Mouse (Mus musculus) neural tube, embryonic 13.5 days (tissue): ENCODE measurements around the gene Nek5. TPM values are rescaled to one million over a fixed set of nuclear protein-coding genes. Genes with fewer than 3 reads are reported as not detected.

Experiments used
- ATAC-seq: fragments of 200-750 bp; cut with Nextera tagmentation; 2 replicates; pipeline ENCODE4 v1.8.0; 2017; ENCODE audit warnings: low read depth, mild to moderate bottlenecking, moderate TSS enrichment, moderate library complexity
- H3K27ac ChIP-seq: fragments of 300-500 bp; sonication (generic); replicated peaks from 2 replicates; pipeline ENCODE4 v1.5.1; 2015; ENCODE audit warnings: moderate library complexity, mild to moderate bottlenecking, inconsistent platforms
- H3K27me3 ChIP-seq: fragments of 300-500 bp; sonication (generic); 2 replicates; pipeline ENCODE4 v1.6.1; 2015; ENCODE audit warnings: mild to moderate bottlenecking, inconsistent platforms
- H3K36me3 ChIP-seq: fragments of 300-500 bp; sonication (generic); 2 replicates; pipeline ENCODE4 v1.6.1; 2015; ENCODE audit warnings: mild to moderate bottlenecking, inconsistent platforms
- H3K4me1 ChIP-seq: fragments of 300-500 bp; sonication (generic); replicated peaks from 2 replicates; pipeline ENCODE4 v1.6.1; 2015; ENCODE audit warnings: inconsistent platforms
- H3K4me2 ChIP-seq: fragments of 300-500 bp; sonication (generic); 2 replicates; pipeline ENCODE4 v1.6.1; 2015; ENCODE audit warnings: inconsistent platforms, mild to moderate bottlenecking, moderate library complexity
- H3K4me3 ChIP-seq: fragments of 300-500 bp; sonication (generic); 2 replicates; pipeline ENCODE4 v1.5.1; 2015; ENCODE audit warnings: mild to moderate bottlenecking, inconsistent platforms
- H3K9ac ChIP-seq: fragments of 300-500 bp; sonication (generic); 2 replicates; pipeline ENCODE4 v1.6.1; 2015; ENCODE audit warnings: moderate library complexity, mild to moderate bottlenecking, inconsistent platforms
- H3K9me3 ChIP-seq: fragments of 300-500 bp; sonication (generic); 2 replicates; pipeline ENCODE4 v1.6.1; 2016; ENCODE audit warnings: inconsistent platforms
- WGBS: fragments of 180-500 bp; shearing (Covaris S2); methylation state at CpG from one replicate; pipeline ENCODE4 v1.1.7; 2015; 5-methylcytosine and 5-hydroxymethylcytosine counted together
- polyA plus RNA-seq: library from polyadenylated mRNA; unstranded; fragments of >200 nt; fragmentation: Nextera tagmentation; extraction: Ambion mirVana; gene quantifications from 2 replicates; pipeline ENCODE4 v1.2.1, GENCODE M21; 2015

Nek5 gene
- polyA plus RNA-seq = 0.17 and 0.32 TPM in 2 replicates

GRCm38 (mm10) chr8:22124220-22125152, at the start of gene Nek5:
Gene Nek5, minus strand, starts transcription at chr8:22125053.
- peaks cover 29% of the 10 kb centered on the region for H3K36me3 ChIP-seq
- peaks cover 10% of the 10 kb centered on the region for H3K4me1 ChIP-seq
- no peak within 1 kb of the TSS for H3K27ac ChIP-seq
- no peaks in the 10 kb centered on the region for H3K27me3 ChIP-seq
- H3K9ac ChIP-seq = peak within 1 kb of the TSS; percentile 47
- ATAC-seq = peak; percentile 66
- 2% methylated on average over 29 of the region's 29 CpGs for WGBS
- peak within 1 kb of the TSS; percentile 38 for H3K4me3 ChIP-seq
- peak within 1 kb of the TSS; percentile 68 for H3K4me2 ChIP-seq
- H3K9me3 ChIP-seq = no peaks in the 10 kb centered on the region

GRCm38 (mm10) chr8:22169167-22169566, 44.3 kb upstream of the Nek5 start:
- H3K4me2 ChIP-seq = no peak overlapping the region
- H3K27ac ChIP-seq = no peak overlapping the region
- peaks cover 3% of the 10 kb centered on the region; the same call in 1 of the 2 replicates for H3K36me3 ChIP-seq
- ATAC-seq = no peak
- WGBS = 90% methylated on average over 5 of the region's 5 CpGs
- no peaks in the 10 kb centered on the region for H3K9me3 ChIP-seq
- H3K27me3 ChIP-seq = no peaks in the 10 kb centered on the region
- H3K9ac ChIP-seq = no peak overlapping the region
- no peak overlapping the region for H3K4me3 ChIP-seq
- peaks cover 13% of the 10 kb centered on the region for H3K4me1 ChIP-seq

GRCm38 (mm10) chr8:22166080-22166603, 41.3 kb upstream of the Nek5 start, which contains the start of gene Nek3:
Gene Nek3, minus strand, starts transcription at chr8:22166435.
- H3K9ac ChIP-seq = peak within 1 kb of the TSS; percentile 76
- peak within 1 kb of the TSS; percentile 60 for H3K4me3 ChIP-seq
- H3K9me3 ChIP-seq = no peaks in the 10 kb centered on the region
- no peaks in the 10 kb centered on the region for H3K27me3 ChIP-seq
- peak within 1 kb of the TSS; percentile 86 for H3K27ac ChIP-seq
- peak; percentile 98 for ATAC-seq
- WGBS = 0% methylated on average over 30 of the region's 43 CpGs
- peaks cover 3% of the 10 kb centered on the region; the same call in 1 of the 2 replicates for H3K36me3 ChIP-seq
- H3K4me1 ChIP-seq = peaks cover 13% of the 10 kb centered on the region
- peak within 1 kb of the TSS; percentile 60 for H3K4me2 ChIP-seq

- Histone ChIP-seq H3K4me2 (peak overlapping the region; percentile 60), H3K36me3 (peaks cover 3% of the 10 kb centered on the region; the same call in 1 of the 2 replicates), H3K9me3 (no peaks in the 10 kb centered on the region), H3K4me3 (peak overlapping the region; percentile 60), H3K27ac (peak overlapping the region; percentile 86), H3K9ac (peak overlapping the region; percentile 76), H3K4me1 (peaks cover 13% of the 10 kb centered on the region), H3K27me3 (no peaks in the 10 kb centered on the region)
- ATAC-seq = peak; percentile 57
- 50% methylated on average over 10 of the region's 10 CpGs for WGBS
Observed at GRCm38 (mm10) chr8:22165251-22166079, 40.6 kb upstream of the Nek5 start.

- Histone ChIP-seq H3K27ac (no peak overlapping the region), H3K9ac (no peak overlapping the region), H3K9me3 (no peaks in the 10 kb centered on the region), H3K27me3 (no peaks in the 10 kb centered on the region), H3K36me3 (peaks cover 12% of the 10 kb centered on the region), H3K4me1 (peaks cover 13% of the 10 kb centered on the region), H3K4me2 (no peak overlapping the region), H3K4me3 (no peak overlapping the region)
- 87% methylated on average over 10 of the region's 10 CpGs for WGBS
- ATAC-seq = no peak
Observed at GRCm38 (mm10) chr8:22164431-22164830, 39.6 kb upstream of the Nek5 start.

- Histone ChIP-seq H3K9ac (no peak overlapping the region), H3K36me3 (peaks cover 11% of the 10 kb centered on the region), H3K4me3 (no peak overlapping the region), H3K4me2 (no peak overlapping the region), H3K27ac (no peak overlapping the region), H3K4me1 (peaks cover 13% of the 10 kb centered on the region), H3K9me3 (no peaks in the 10 kb centered on the region), H3K27me3 (no peaks in the 10 kb centered on the region)
- WGBS = 88% methylated on average over 8 of the region's 8 CpGs
- ATAC-seq = no peak
Observed at GRCm38 (mm10) chr8:22162206-22162605, 37.4 kb upstream of the Nek5 start.

GRCm38 (mm10) chr8:22150345-22150663, 25.5 kb upstream of the Nek5 start:
- Histone ChIP-seq H3K27me3 (no peaks in the 10 kb centered on the region), H3K27ac (no peak overlapping the region), H3K9ac (no peak overlapping the region), H3K4me3 (no peak overlapping the region), H3K9me3 (no peaks in the 10 kb centered on the region), H3K4me2 (no peak overlapping the region), H3K4me1 (no peaks in the 10 kb centered on the region), H3K36me3 (peaks cover 15% of the 10 kb centered on the region)
- WGBS = 67% methylated on average over 3 of the region's 3 CpGs
- ATAC-seq = no peak

- H3K9ac ChIP-seq = no peak overlapping the region
- 93% methylated on average over 11 of the region's 11 CpGs for WGBS
- ATAC-seq = no peak
- H3K4me1 ChIP-seq = no peaks in the 10 kb centered on the region
- H3K4me2 ChIP-seq = no peak overlapping the region
- no peak overlapping the region for H3K27ac ChIP-seq
- H3K36me3 ChIP-seq = peaks cover 11% of the 10 kb centered on the region
- H3K27me3 ChIP-seq = no peaks in the 10 kb centered on the region
- no peak overlapping the region for H3K4me3 ChIP-seq
- no peaks in the 10 kb centered on the region for H3K9me3 ChIP-seq
Observed at GRCm38 (mm10) chr8:22149643-22150344, 24.9 kb upstream of the Nek5 start.

- H3K9me3 ChIP-seq = no peaks in the 10 kb centered on the region
- 95% methylated on average over 7 of the region's 7 CpGs for WGBS
- ATAC-seq = no peak
- no peak overlapping the region for H3K4me3 ChIP-seq
- no peak overlapping the region for H3K9ac ChIP-seq
- no peaks in the 10 kb centered on the region for H3K4me1 ChIP-seq
- H3K36me3 ChIP-seq = peaks cover 16% of the 10 kb centered on the region
- no peaks in the 10 kb centered on the region for H3K27me3 ChIP-seq
- H3K27ac ChIP-seq = no peak overlapping the region
- no peak overlapping the region for H3K4me2 ChIP-seq
Observed at GRCm38 (mm10) chr8:22148367-22148740, 23.5 kb upstream of the Nek5 start.

GRCm38 (mm10) chr8:22147706-22148366, 23.0 kb upstream of the Nek5 start:
- ATAC-seq = no peak
- Histone ChIP-seq H3K27ac (no peak overlapping the region), H3K9me3 (no peaks in the 10 kb centered on the region), H3K36me3 (peaks cover 17% of the 10 kb centered on the region), H3K27me3 (no peaks in the 10 kb centered on the region), H3K4me3 (no peak overlapping the region), H3K4me2 (no peak overlapping the region), H3K9ac (no peak overlapping the region), H3K4me1 (no peaks in the 10 kb centered on the region)
- WGBS = 77% methylated on average over 9 of the region's 9 CpGs

GRCm38 (mm10) chr8:22145831-22146230, 21.0 kb upstream of the Nek5 start:
- H3K9me3 ChIP-seq = no peaks in the 10 kb centered on the region
- no peak overlapping the region for H3K27ac ChIP-seq
- H3K27me3 ChIP-seq = no peaks in the 10 kb centered on the region
- WGBS = 78% methylated on average over 6 of the region's 6 CpGs
- H3K9ac ChIP-seq = no peak overlapping the region
- no peaks in the 10 kb centered on the region for H3K4me1 ChIP-seq
- H3K36me3 ChIP-seq = peaks cover 28% of the 10 kb centered on the region
- no peak for ATAC-seq
- no peak overlapping the region for H3K4me3 ChIP-seq
- no peak overlapping the region for H3K4me2 ChIP-seq
